Mouse (Mus musculus): ENCODE measurements around the gene Tomm20l. TPM values are rescaled to one million over a fixed set of nuclear protein-coding genes. Genes with fewer than 3 reads are reported as not detected.
A peak's percentile ranks its signal among the peaks of the same experiment; 100 is the strongest.
"Not testable (repeated sequence)": the region's sequence is repeated elsewhere in the genome, so short reads cannot be mapped to it uniquely, and the experiment has no call there.

The Tomm20l gene
- polyA plus RNA-seq (2016; fragmentation: Nextera tagmentation; extraction: Ambion mirVana), result 0.40 TPM in 1 of 2 replicates, not detected in the other

DNA sequence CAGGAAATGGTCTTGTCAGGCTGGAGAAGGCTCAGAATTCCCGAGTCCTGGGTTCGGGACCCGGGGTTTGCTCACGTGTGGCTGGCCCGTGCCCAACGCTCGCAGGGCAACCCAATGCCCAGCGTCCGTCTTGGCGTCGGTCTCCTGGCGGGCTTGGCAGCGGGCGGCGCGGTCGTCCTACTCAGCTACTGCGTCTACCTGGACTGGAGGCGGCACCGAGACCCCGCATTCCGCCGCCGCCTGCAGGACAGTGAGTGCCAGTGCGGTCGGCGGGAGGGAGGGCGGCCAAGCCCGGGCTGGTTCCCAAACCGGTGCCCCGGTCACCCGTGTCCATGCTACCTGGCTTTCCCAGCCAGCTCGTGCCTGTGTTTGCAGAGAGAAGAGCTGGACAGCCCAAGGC is at the start of gene Tomm20l:
Gene Tomm20l, plus strand, starts transcription at position 98 of the 400 bp plus-strand sequence.
- WGBS, result 10% methylated on average over 33 of the region's 33 CpGs
- peak within 1 kb of the TSS; percentile 30; the same call in 1 of the 2 replicates for H3K27ac ChIP-seq (replicated peaks)
- peak; percentile 67 for DNase-seq (ENCODE audit: low spot score)
- peaks cover 14% of the 10 kb centered on the region for H3K27me3 ChIP-seq (replicated peaks; ENCODE audit: low read depth, poor library complexity, severe bottlenecking)
- H3K4me3 ChIP-seq, result peak within 1 kb of the TSS; percentile 52
- H3K36me3 ChIP-seq (replicated peaks), result no peaks in the 10 kb centered on the region
- H3K4me1 ChIP-seq, result peaks cover 17% of the 10 kb centered on the region
- no peaks in the 10 kb centered on the region for H3K9me3 ChIP-seq

DNA sequence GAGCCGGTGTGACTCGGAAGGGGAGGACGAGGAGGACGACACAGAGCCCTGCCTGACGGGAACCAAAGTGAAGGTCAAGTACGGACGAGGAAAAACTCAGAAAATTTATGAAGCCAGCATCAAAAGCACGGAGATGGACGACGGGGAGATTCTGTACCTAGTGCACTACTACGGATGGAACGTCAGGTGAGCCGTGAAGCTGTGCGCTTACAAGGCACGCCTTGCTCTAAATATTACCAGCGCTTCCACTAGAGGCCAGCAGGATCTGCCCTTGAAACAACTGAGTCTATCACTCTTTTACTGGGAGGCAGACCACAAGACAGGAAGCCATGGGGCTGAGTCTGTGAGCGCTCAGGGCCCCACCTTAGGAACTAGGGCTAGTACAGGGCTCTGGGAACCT is 41.4 kb upstream of the Tomm20l start:
- Histone ChIP-seq H3K4me3 (no peak overlapping the region), H3K27me3 (replicated peaks; ENCODE audit: low read depth, poor library complexity, severe bottlenecking) (no peaks in the 10 kb centered on the region), H3K27ac (replicated peaks) (no peak overlapping the region), H3K9me3 (no peaks in the 10 kb centered on the region), H3K4me1 (no peaks in the 10 kb centered on the region), H3K36me3 (replicated peaks) (peaks cover 95% of the 10 kb centered on the region)
- 94% methylated on average over 17 of the region's 17 CpGs for WGBS
- no peak for DNase-seq (ENCODE audit: low spot score)

DNA sequence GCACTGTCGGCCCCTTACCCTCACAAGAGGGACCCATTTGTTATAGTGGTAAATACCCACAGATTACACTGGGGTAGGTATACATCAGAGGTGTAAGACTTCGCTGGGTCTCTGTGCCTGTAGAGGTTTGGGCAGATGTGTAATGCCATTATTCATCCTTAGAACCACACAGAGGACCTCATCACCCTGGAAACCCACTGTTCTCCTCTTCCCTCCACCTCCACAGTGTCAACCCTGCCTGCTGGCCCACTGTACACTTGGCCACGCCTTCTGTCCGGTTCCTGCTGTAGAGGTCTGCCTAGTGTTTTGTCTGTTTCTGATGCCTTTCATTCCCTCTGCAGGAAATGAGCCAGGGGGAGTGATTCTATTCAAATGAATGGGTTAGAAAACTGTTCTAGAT is 39.2 kb upstream of the Tomm20l start:
- WGBS, result 92% methylated on average over 4 of the region's 4 CpGs
- no peak for DNase-seq (ENCODE audit: low spot score)

DNA sequence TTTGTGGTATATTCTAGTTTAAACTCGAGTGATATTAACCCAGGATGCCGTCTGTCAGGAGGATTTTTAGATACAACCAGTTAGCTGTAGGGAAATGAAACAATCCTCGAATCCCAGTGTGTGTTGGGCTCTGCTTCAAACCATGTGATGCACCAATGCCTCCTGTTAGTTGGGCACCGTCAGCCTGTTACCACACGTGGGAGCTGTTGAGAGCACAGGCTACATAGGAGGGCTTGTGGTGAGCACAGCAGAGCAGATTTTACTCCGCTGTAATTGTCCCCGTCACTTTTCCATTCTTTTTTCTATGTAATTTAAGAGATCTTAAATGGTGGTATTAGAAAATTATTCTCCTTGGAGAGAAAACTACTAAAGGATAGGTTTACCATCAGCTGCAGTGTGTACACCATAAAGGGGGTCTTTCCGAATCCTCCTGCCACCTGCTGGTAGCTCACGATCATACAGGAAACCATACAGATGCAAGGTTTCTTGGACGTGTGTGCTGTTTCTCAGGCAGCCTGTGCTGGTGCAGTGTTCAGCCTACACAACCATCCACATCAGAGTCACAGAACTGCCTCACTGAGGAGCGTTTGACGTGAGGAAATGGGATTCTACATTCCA is 38.0 kb upstream of the Tomm20l start:
- 69% methylated on average over 12 of the region's 12 CpGs for WGBS
- peaks cover 86% of the 10 kb centered on the region for H3K36me3 ChIP-seq (replicated peaks)
- H3K9me3 ChIP-seq, result no peaks in the 10 kb centered on the region
- H3K4me3 ChIP-seq, result no peak overlapping the region
- peak; percentile 24 for DNase-seq (ENCODE audit: low spot score)
- no peak overlapping the region for H3K27ac ChIP-seq (replicated peaks)
- no peaks in the 10 kb centered on the region for H3K4me1 ChIP-seq
- no peaks in the 10 kb centered on the region for H3K27me3 ChIP-seq (replicated peaks; ENCODE audit: low read depth, poor library complexity, severe bottlenecking)

More for the DNA sequence above, 39.2 kb upstream of the Tomm20l start:
- Histone ChIP-seq H3K4me1 (no peaks in the 10 kb centered on the region), H3K9me3 (no peaks in the 10 kb centered on the region), H3K36me3 (replicated peaks) (peaks cover 98% of the 10 kb centered on the region), H3K27ac (replicated peaks) (no peak overlapping the region), H3K27me3 (replicated peaks; ENCODE audit: low read depth, poor library complexity, severe bottlenecking) (no peaks in the 10 kb centered on the region), H3K4me3 (no peak overlapping the region)

- H3K36me3 ChIP-seq (replicated peaks), result peaks cover 33% of the 10 kb centered on the region
- WGBS, result 90% methylated on average over 8 of the region's 8 CpGs
- H3K4me1 ChIP-seq, result no peaks in the 10 kb centered on the region
- H3K9me3 ChIP-seq, result no peaks in the 10 kb centered on the region
- H3K4me3 ChIP-seq, result no peak overlapping the region
- no peaks in the 10 kb centered on the region for H3K27me3 ChIP-seq (replicated peaks; ENCODE audit: low read depth, poor library complexity, severe bottlenecking)
- DNase-seq (ENCODE audit: low spot score), result no peak
- H3K27ac ChIP-seq (replicated peaks), result no peak overlapping the region
Measured at GRCm38 (mm10) chr12:71086331-71086730, 24.9 kb upstream of the Tomm20l start.

- not testable (repeated sequence) for H3K9me3 ChIP-seq; H3K27ac ChIP-seq (replicated peaks); H3K36me3 ChIP-seq (replicated peaks); H3K4me1 ChIP-seq; H3K27me3 ChIP-seq (replicated peaks; ENCODE audit: low read depth, poor library complexity, severe bottlenecking); DNase-seq (ENCODE audit: low spot score); H3K4me3 ChIP-seq
- 86% methylated on average over 4 of the region's 4 CpGs for WGBS
Measured at GRCm38 (mm10) chr12:71104275-71104674, 7.0 kb upstream of the Tomm20l start.

DNA sequence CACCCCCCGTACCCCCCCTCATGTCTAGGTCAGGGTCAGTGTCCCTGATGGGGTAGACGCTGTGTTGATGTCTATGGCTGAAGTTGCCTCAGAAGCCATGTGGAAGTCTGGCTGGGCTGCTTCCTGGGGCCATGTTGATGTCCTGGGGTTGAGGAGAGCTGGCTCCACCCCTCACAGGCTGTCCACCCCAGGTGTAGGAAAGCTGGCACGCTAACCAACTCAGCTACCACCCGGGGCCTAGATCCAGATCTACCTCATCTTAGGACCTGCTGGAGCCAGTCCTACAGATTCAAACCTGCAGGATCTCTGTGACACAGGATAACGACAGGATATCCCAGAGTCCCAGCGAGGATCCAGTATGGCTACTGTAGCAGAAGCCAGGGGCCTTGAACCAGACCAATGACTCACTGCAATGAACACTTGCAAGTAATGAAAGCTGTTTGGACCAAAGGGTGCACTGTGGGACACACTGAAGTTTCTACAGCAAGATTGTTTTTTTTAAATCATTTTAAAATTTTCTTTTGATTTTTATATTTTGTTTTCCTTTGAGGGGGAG is 3.9 kb upstream of the Tomm20l start:
- no peak overlapping the region for H3K4me3 ChIP-seq
- H3K27me3 ChIP-seq (replicated peaks; ENCODE audit: low read depth, poor library complexity, severe bottlenecking), result peaks cover 14% of the 10 kb centered on the region
- peaks cover 6% of the 10 kb centered on the region for H3K4me1 ChIP-seq
- H3K27ac ChIP-seq (replicated peaks), result no peak overlapping the region
- DNase-seq (ENCODE audit: low spot score), result no peak
- no peaks in the 10 kb centered on the region for H3K9me3 ChIP-seq
- 83% methylated on average over 6 of the region's 6 CpGs for WGBS
- H3K36me3 ChIP-seq (replicated peaks), result no peaks in the 10 kb centered on the region

DNA sequence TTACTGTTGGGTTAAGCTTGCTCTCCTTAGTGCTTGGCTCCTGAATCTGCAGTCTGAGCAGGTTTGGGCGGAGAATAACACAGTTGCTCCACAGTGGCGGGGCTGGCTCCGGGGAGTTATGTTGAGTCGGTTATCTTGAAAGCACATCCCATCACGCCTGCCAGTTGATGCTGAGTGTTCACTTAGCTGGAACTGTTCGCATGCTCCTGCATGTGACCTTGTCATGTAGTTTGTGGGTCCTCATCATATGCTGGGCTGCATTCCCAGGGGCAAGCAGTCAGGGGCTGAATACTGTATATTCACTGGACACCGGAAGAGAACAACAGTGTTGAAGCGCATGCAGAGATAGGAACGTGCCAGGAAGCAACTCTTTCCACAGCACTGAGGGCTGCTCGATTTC is 1.8 kb downstream of the Tomm20l start:
- whole genome bisulfite sequencing, result 89% methylated on average over 10 of the region's 10 CpGs

DNA sequence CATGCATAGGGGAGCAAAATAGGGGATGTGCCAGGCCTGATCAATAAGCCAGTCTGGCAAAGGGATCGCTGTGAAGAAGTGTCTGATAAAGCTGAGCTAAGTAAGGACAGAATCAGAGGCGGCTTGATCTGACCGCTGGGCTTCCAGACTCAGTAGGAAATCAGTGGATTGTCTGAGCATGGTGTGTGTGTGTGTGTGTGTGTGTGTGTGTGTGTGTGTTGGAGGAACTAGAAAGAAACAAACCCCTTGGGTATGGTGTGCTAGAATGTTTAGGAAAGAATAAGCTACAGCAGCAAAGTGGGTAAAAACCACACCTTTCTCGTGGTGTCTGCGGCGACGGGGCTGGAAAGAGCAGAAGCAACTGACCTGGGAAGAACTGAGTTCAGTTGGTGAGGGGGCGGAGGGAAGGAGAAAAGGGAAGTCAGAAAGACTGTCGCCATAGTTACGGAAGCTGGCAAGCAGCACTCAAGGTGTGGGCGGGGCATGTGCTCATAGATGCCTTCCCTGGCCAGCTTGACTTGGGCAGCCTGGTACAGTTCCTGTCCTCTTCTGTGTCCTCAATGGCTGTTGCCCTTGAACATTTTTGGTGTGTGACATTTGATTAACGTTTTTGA is 2.6 kb downstream of the Tomm20l start:
- no peak overlapping the region for H3K4me3 ChIP-seq
- peak; percentile 52 for DNase-seq (ENCODE audit: low spot score)

More for the DNA sequence above, 1.8 kb downstream of the Tomm20l start:
- Histone ChIP-seq H3K4me1 (peaks cover 17% of the 10 kb centered on the region), H3K9me3 (no peaks in the 10 kb centered on the region), H3K36me3 (replicated peaks) (no peaks in the 10 kb centered on the region), H3K27ac (replicated peaks) (no peak overlapping the region), H3K4me3 (no peak overlapping the region), H3K27me3 (replicated peaks; ENCODE audit: low read depth, poor library complexity, severe bottlenecking) (peaks cover 14% of the 10 kb centered on the region)
- no peak for DNase-seq (ENCODE audit: low spot score)

GRCm38 (mm10) chr12:71116411-71116810 is 5.2 kb downstream of the Tomm20l start:
- H3K4me3 ChIP-seq, result no peak overlapping the region
- peaks cover 4% of the 10 kb centered on the region; the same call in 1 of the 2 replicates for H3K27me3 ChIP-seq (replicated peaks; ENCODE audit: low read depth, poor library complexity, severe bottlenecking)

More for the DNA sequence above, 2.6 kb downstream of the Tomm20l start:
- Histone ChIP-seq H3K4me1 (peaks cover 17% of the 10 kb centered on the region), H3K9me3 (no peaks in the 10 kb centered on the region), H3K27ac (replicated peaks) (no peak overlapping the region), H3K27me3 (replicated peaks; ENCODE audit: low read depth, poor library complexity, severe bottlenecking) (peaks cover 14% of the 10 kb centered on the region), H3K36me3 (replicated peaks) (no peaks in the 10 kb centered on the region)
- 30% methylated on average over 12 of the region's 12 CpGs for WGBS

DNA sequence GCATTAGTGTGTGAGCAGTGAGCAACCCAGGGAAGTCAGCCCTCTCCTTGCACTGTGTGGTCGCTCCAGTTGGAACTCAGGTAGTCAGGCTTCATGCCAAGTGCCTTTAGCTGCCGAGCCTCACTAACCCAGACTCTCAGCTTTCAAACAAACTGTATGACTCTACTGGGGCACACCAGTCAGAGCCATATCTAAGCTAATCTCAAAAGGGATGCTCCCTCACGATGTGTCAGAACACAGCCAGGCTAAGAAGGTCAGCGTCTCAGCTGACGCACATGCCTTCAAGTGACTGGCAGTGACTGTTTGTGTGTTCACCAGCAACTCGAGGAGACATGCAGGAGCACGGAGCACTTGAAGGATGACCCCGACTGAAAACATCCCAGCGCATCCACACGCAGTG is 11.5 kb downstream of the Tomm20l start:
- H3K4me3 ChIP-seq, result no peak overlapping the region
- H3K27me3 ChIP-seq (replicated peaks; ENCODE audit: low read depth, poor library complexity, severe bottlenecking), result no peaks in the 10 kb centered on the region
- peaks cover 54% of the 10 kb centered on the region for H3K36me3 ChIP-seq (replicated peaks)
- H3K27ac ChIP-seq (replicated peaks), result no peak overlapping the region
- no peak for DNase-seq (ENCODE audit: low spot score)
- no peaks in the 10 kb centered on the region for H3K4me1 ChIP-seq
- H3K9me3 ChIP-seq, result no peaks in the 10 kb centered on the region
- WGBS, result 91% methylated on average over 10 of the region's 10 CpGs

More at GRCm38 (mm10) chr12:71116411-71116810, 5.2 kb downstream of the Tomm20l start:
- Histone ChIP-seq H3K9me3 (no peaks in the 10 kb centered on the region), H3K36me3 (replicated peaks) (no peaks in the 10 kb centered on the region; the same call in 1 of the 2 replicates), H3K4me1 (peaks cover 14% of the 10 kb centered on the region), H3K27ac (replicated peaks) (no peak overlapping the region)
- WGBS, result 81% methylated on average over 5 of the region's 5 CpGs
- DNase-seq (ENCODE audit: low spot score), result no peak

GRCm38 (mm10) chr12:71123286-71123685 is 12.1 kb downstream of the Tomm20l start:
- no peaks in the 10 kb centered on the region for H3K4me1 ChIP-seq
- peaks cover 59% of the 10 kb centered on the region for H3K36me3 ChIP-seq (replicated peaks)
- 90% methylated on average over 9 of the region's 9 CpGs for WGBS

GRCm38 (mm10) chr12:71135581-71135980 is 24.4 kb downstream of the Tomm20l start:
- Histone ChIP-seq H3K27ac (replicated peaks) (no peak overlapping the region), H3K4me3 (peak overlapping the region; percentile 81), H3K9me3 (no peaks in the 10 kb centered on the region), H3K4me1 (peaks cover 28% of the 10 kb centered on the region), H3K27me3 (replicated peaks; ENCODE audit: low read depth, poor library complexity, severe bottlenecking) (no peaks in the 10 kb centered on the region), H3K36me3 (replicated peaks) (peaks cover 49% of the 10 kb centered on the region)
- DNase-seq (ENCODE audit: low spot score), result no peak
- WGBS, result 31% methylated on average over 5 of the region's 5 CpGs

More at GRCm38 (mm10) chr12:71123286-71123685, 12.1 kb downstream of the Tomm20l start:
- Histone ChIP-seq H3K4me3 (no peak overlapping the region), H3K9me3 (no peaks in the 10 kb centered on the region), H3K27ac (replicated peaks) (no peak overlapping the region), H3K27me3 (replicated peaks; ENCODE audit: low read depth, poor library complexity, severe bottlenecking) (no peaks in the 10 kb centered on the region)
- no peak for DNase-seq (ENCODE audit: low spot score)

Measured in embryonic facial prominence, embryonic 10.5 days (tissue).